Mouse (Mus musculus) limb, embryonic 13.5 days (tissue): ENCODE measurements around the gene Exosc1. TPM values are rescaled to one million over a fixed set of nuclear protein-coding genes. Genes with fewer than 3 reads are reported as not detected.

Experiments
- ATAC-seq: fragments of 200-750 bp; cut with Nextera tagmentation; 2 replicates; pipeline ENCODE4 v1.8.0; 2017; ENCODE audit warnings: low read depth, moderate number of reproducible peaks, moderate TSS enrichment; ENCODE audit not compliant: low FRiP score
- H3K27ac ChIP-seq: fragments of 300-500 bp; sonication (generic); 2 replicates; pipeline ENCODE4 v1.5.1; 2015; ENCODE audit warnings: inconsistent platforms, mild to moderate bottlenecking, moderate library complexity
- H3K27me3 ChIP-seq: fragments of 300-500 bp; sonication (generic); 2 replicates; pipeline ENCODE4 v1.6.1; 2015; ENCODE audit warnings: mild to moderate bottlenecking, inconsistent platforms
- H3K36me3 ChIP-seq: fragments of 300-500 bp; sonication (generic); 2 replicates; pipeline ENCODE4 v1.6.1; 2015; ENCODE audit warnings: inconsistent platforms, mild to moderate bottlenecking, moderate library complexity
- H3K4me1 ChIP-seq: fragments of 300-500 bp; sonication (generic); 2 replicates; pipeline ENCODE4 v1.6.1; 2015; ENCODE audit warnings: inconsistent platforms
- H3K4me2 ChIP-seq: fragments of 300-500 bp; sonication (generic); replicated peaks from 2 replicates; pipeline ENCODE4 v1.6.1; 2015; ENCODE audit warnings: inconsistent platforms, mild to moderate bottlenecking, moderate library complexity
- H3K4me3 ChIP-seq: fragments of 300-500 bp; sonication (generic); 2 replicates; pipeline ENCODE4 v1.5.1; 2015; ENCODE audit warnings: moderate library complexity, mild to moderate bottlenecking, inconsistent platforms
- H3K9ac ChIP-seq: fragments of 300-500 bp; sonication (generic); 2 replicates; pipeline ENCODE4 v1.6.1; 2015; ENCODE audit warnings: mild to moderate bottlenecking, inconsistent platforms
- H3K9me3 ChIP-seq: fragments of 300-500 bp; sonication (generic); 2 replicates; pipeline ENCODE4 v1.6.1; 2016; ENCODE audit warnings: inconsistent platforms
- WGBS: fragments of 180-500 bp; shearing (Covaris S2); methylation state at CpG from one replicate; pipeline ENCODE4 v1.1.7; 2015; 5-methylcytosine and 5-hydroxymethylcytosine counted together
- polyA plus RNA-seq: library from polyadenylated mRNA; unstranded; fragments of >200 nt; fragmentation: Nextera tagmentation; extraction: Ambion mirVana; gene quantifications from 2 replicates; pipeline ENCODE4 v1.2.1, GENCODE M21; 2015

Exosc1 gene
- polyA plus RNA-seq, 1 experiment from 2014 or later: 82.5 TPM

GRCm38 (mm10) chr19:41911178-41912073 is 21.8 kb downstream of the Exosc1 start, which contains the start of gene Pgam1:
Pgam1 (plus strand) TSS chr19:41911923.
- Histone ChIP-seq H3K27ac (peak within 1 kb of the TSS; percentile 93), H3K4me2 (peak within 1 kb of the TSS; percentile 94), H3K9me3 (no peaks in the 10 kb centered on the region), H3K9ac (peak within 1 kb of the TSS; percentile 97), H3K36me3 (peaks cover 20% of the 10 kb centered on the region), H3K4me1 (peaks cover 28% of the 10 kb centered on the region), H3K4me3 (peak within 1 kb of the TSS; percentile 99), H3K27me3 (no peaks in the 10 kb centered on the region)
- 6% methylated on average over 53 of the region's 54 CpGs for WGBS
- peak; percentile 93 for ATAC-seq

GRCm38 (mm10) chr19:41910396-41910795 is 22.8 kb downstream of the Exosc1 start:
- no peak overlapping the region for H3K4me3 ChIP-seq
- 85% methylated on average over 2 of the region's 2 CpGs for WGBS
- H3K4me1 ChIP-seq: peaks cover 28% of the 10 kb centered on the region
- H3K36me3 ChIP-seq: peaks cover 12% of the 10 kb centered on the region
- H3K9ac ChIP-seq: no peak overlapping the region
- H3K9me3 ChIP-seq: no peaks in the 10 kb centered on the region
- ATAC-seq: no peak
- H3K4me2 ChIP-seq: no peak overlapping the region
- no peak overlapping the region for H3K27ac ChIP-seq
- no peaks in the 10 kb centered on the region for H3K27me3 ChIP-seq

GRCm38 (mm10) chr19:41908736-41909135 is 24.5 kb downstream of the Exosc1 start:
- ATAC-seq: no peak
- Histone ChIP-seq H3K9me3 (no peaks in the 10 kb centered on the region), H3K4me2 (no peak overlapping the region), H3K27ac (no peak overlapping the region), H3K4me1 (peaks cover 11% of the 10 kb centered on the region), H3K4me3 (no peak overlapping the region), H3K9ac (no peak overlapping the region), H3K27me3 (no peaks in the 10 kb centered on the region), H3K36me3 (peaks cover 3% of the 10 kb centered on the region; the same call in 1 of the 2 replicates)
- 77% methylated on average over 3 of the region's 3 CpGs for WGBS

GRCm38 (mm10) chr19:41907079-41907760 is 26.0 kb downstream of the Exosc1 start:
- Histone ChIP-seq H3K4me2 (no peak overlapping the region), H3K4me3 (no peak overlapping the region), H3K9me3 (no peaks in the 10 kb centered on the region), H3K4me1 (no peaks in the 10 kb centered on the region), H3K9ac (no peak overlapping the region), H3K27me3 (no peaks in the 10 kb centered on the region), H3K36me3 (no peaks in the 10 kb centered on the region), H3K27ac (no peak overlapping the region)
- WGBS: 56% methylated on average over 8 of the region's 8 CpGs
- ATAC-seq: no peak

GRCm38 (mm10) chr19:41906311-41907078 is 26.7 kb downstream of the Exosc1 start:
- no peak overlapping the region for H3K9ac ChIP-seq
- H3K4me3 ChIP-seq: no peak overlapping the region
- WGBS: 55% methylated on average over 6 of the region's 6 CpGs
- no peaks in the 10 kb centered on the region for H3K4me1 ChIP-seq
- H3K27me3 ChIP-seq: no peaks in the 10 kb centered on the region
- H3K36me3 ChIP-seq: no peaks in the 10 kb centered on the region
- H3K27ac ChIP-seq: no peak overlapping the region
- no peaks in the 10 kb centered on the region for H3K9me3 ChIP-seq
- no peak for ATAC-seq
- H3K4me2 ChIP-seq: no peak overlapping the region

GRCm38 (mm10) chr19:41905246-41905645 is 28.0 kb downstream of the Exosc1 start:
- Histone ChIP-seq H3K27ac (no peak overlapping the region), H3K4me2 (no peak overlapping the region), H3K27me3 (no peaks in the 10 kb centered on the region), H3K4me1 (no peaks in the 10 kb centered on the region), H3K9me3 (no peaks in the 10 kb centered on the region), H3K9ac (no peak overlapping the region), H3K36me3 (no peaks in the 10 kb centered on the region), H3K4me3 (no peak overlapping the region)
- no peak for ATAC-seq
- 86% methylated on average over 2 of the region's 2 CpGs for WGBS

GRCm38 (mm10) chr19:41902848-41903593 is 30.2 kb downstream of the Exosc1 start:
- Histone ChIP-seq H3K9me3 (no peaks in the 10 kb centered on the region), H3K9ac (no peak overlapping the region), H3K27me3 (no peaks in the 10 kb centered on the region), H3K4me3 (no peak overlapping the region), H3K27ac (no peak overlapping the region), H3K4me1 (no peaks in the 10 kb centered on the region), H3K36me3 (no peaks in the 10 kb centered on the region), H3K4me2 (no peak overlapping the region)
- 84% methylated on average over 10 of the region's 10 CpGs for WGBS
- ATAC-seq: no peak

- Histone ChIP-seq H3K4me3 (no peak overlapping the region), H3K27me3 (no peaks in the 10 kb centered on the region), H3K27ac (no peak overlapping the region), H3K4me2 (no peak overlapping the region), H3K4me1 (no peaks in the 10 kb centered on the region), H3K9ac (no peak overlapping the region), H3K9me3 (no peaks in the 10 kb centered on the region), H3K36me3 (no peaks in the 10 kb centered on the region)
- WGBS: 24% methylated on average over 2 of the region's 2 CpGs
- ATAC-seq: no peak
Measured at GRCm38 (mm10) chr19:41901696-41902095, 31.5 kb downstream of the Exosc1 start.

GRCm38 (mm10) chr19:41900495-41901090 is 32.6 kb downstream of the Exosc1 start:
- H3K4me3 ChIP-seq: no peak overlapping the region
- no peak for ATAC-seq
- no peaks in the 10 kb centered on the region for H3K9me3 ChIP-seq
- H3K27me3 ChIP-seq: no peaks in the 10 kb centered on the region
- 86% methylated on average over 8 of the region's 8 CpGs for WGBS
- H3K9ac ChIP-seq: no peak overlapping the region
- peaks cover 5% of the 10 kb centered on the region; the same call in 1 of the 2 replicates for H3K4me1 ChIP-seq
- H3K36me3 ChIP-seq: no peaks in the 10 kb centered on the region
- H3K27ac ChIP-seq: no peak overlapping the region
- no peak overlapping the region for H3K4me2 ChIP-seq

- H3K4me1 ChIP-seq: peaks cover 16% of the 10 kb centered on the region
- no peaks in the 10 kb centered on the region for H3K36me3 ChIP-seq
- H3K4me2 ChIP-seq: no peak overlapping the region
- H3K27ac ChIP-seq: no peak overlapping the region
- 49% methylated on average over 4 of the region's 4 CpGs for WGBS
- no peaks in the 10 kb centered on the region for H3K27me3 ChIP-seq
- no peaks in the 10 kb centered on the region for H3K9me3 ChIP-seq
- H3K9ac ChIP-seq: no peak overlapping the region
- no peak overlapping the region for H3K4me3 ChIP-seq
- ATAC-seq: no peak
Measured at GRCm38 (mm10) chr19:41898860-41899259, 34.4 kb downstream of the Exosc1 start.

GRCm38 (mm10) chr19:41896319-41896711 is 36.9 kb downstream of the Exosc1 start:
- H3K36me3 ChIP-seq: 0 out of 2 replicates have a peak, but pooled peaks cover 3% of the 10 kb centered on the region
- H3K4me3 ChIP-seq: peak overlapping the region; percentile 79
- H3K4me2 ChIP-seq: peak overlapping the region; percentile 95
- H3K4me1 ChIP-seq: peaks cover 16% of the 10 kb centered on the region
- no peaks in the 10 kb centered on the region for H3K27me3 ChIP-seq
- 18% methylated on average over 18 of the region's 18 CpGs for WGBS
- ATAC-seq: 0 out of 2 replicates have a peak, but pooled peaks have one; percentile 17
- H3K9me3 ChIP-seq: no peaks in the 10 kb centered on the region
- H3K9ac ChIP-seq: peak overlapping the region; percentile 69
- no peak overlapping the region for H3K27ac ChIP-seq
